Mouse (Mus musculus): ENCODE data around the gene Elfn2. TPM values are rescaled to one million over a fixed set of nuclear protein-coding genes. Genes with fewer than 3 reads are reported as not detected.

The Elfn2 gene
- polyA plus RNA-seq (2014; fragmentation: Nextera tagmentation; extraction: Ambion mirVana), result 0.18 and 0.28 TPM in 2 replicates

GRCm38 (mm10) chr15:78718290-78719250 lies at the start of gene Elfn2:
Elfn2 (minus strand) TSS chr15:78718771.
- Histone ChIP-seq H3K4me1 (ENCODE audit: control insufficient read depth, insufficient read depth, low read length) (peaks cover 5% of the 10 kb centered on the region), H3K4me2 (ENCODE audit: low read depth, low read length) (peak within 1 kb of the TSS; percentile 86), H3K27ac (replicated peaks; ENCODE audit: low read depth, low read length) (no peak within 1 kb of the TSS), H3K27me3 (replicated peaks; ENCODE audit: control insufficient read depth, insufficient read depth, low read length) (peaks cover 71% of the 10 kb centered on the region), H3K4me3 (ENCODE audit: low read depth, low read length) (peak within 1 kb of the TSS; percentile 45), H3K9ac (ENCODE audit: low read depth, low read length) (peak within 1 kb of the TSS; percentile 58), H3K36me3 (ENCODE audit: control insufficient read depth, insufficient read depth, low read length) (no peaks in the 10 kb centered on the region), H3K9me3 (ENCODE audit: control insufficient read depth, low read length) (no peaks in the 10 kb centered on the region)
- no peak for ATAC-seq (ENCODE audit: low read depth)
- 3% methylated on average over 40 of the region's 89 CpGs for WGBS
- DNase-seq (ENCODE audit: low spot score), result no peak

- DNase-seq (ENCODE audit: low spot score) (peak; percentile 72), ATAC-seq (ENCODE audit: low read depth) (peak; percentile 51)
- Histone ChIP-seq H3K36me3 (ENCODE audit: control insufficient read depth, insufficient read depth, low read length) (no peaks in the 10 kb centered on the region), H3K9me3 (ENCODE audit: control insufficient read depth, low read length) (no peaks in the 10 kb centered on the region), H3K27me3 (replicated peaks; ENCODE audit: control insufficient read depth, insufficient read depth, low read length) (no peaks in the 10 kb centered on the region), H3K27ac (replicated peaks; ENCODE audit: low read depth, low read length) (peak overlapping the region; percentile 6; the same call in 1 of the 2 replicates), H3K4me2 (ENCODE audit: low read depth, low read length) (no peak overlapping the region), H3K4me1 (ENCODE audit: control insufficient read depth, insufficient read depth, low read length) (no peaks in the 10 kb centered on the region; the same call in 1 of the 2 replicates), H3K9ac (ENCODE audit: low read depth, low read length) (no peak overlapping the region), H3K4me3 (ENCODE audit: low read depth, low read length) (no peak overlapping the region)
- 59% methylated on average over 5 of the region's 5 CpGs for WGBS
These were observed 45.1 kb upstream of the Elfn2 start for GRCm38 (mm10) chr15:78763704-78764103.

GRCm38 (mm10) chr15:78763210-78763609 lies 44.6 kb upstream of the Elfn2 start:
- WGBS, result 31% methylated on average over 7 of the region's 10 CpGs
- peak; percentile 73 for DNase-seq (ENCODE audit: low spot score)
- H3K9me3 ChIP-seq (ENCODE audit: control insufficient read depth, low read length), result no peaks in the 10 kb centered on the region

GRCm38 (mm10) chr15:78761112-78761511 lies 42.5 kb upstream of the Elfn2 start:
- Histone ChIP-seq H3K27me3 (replicated peaks; ENCODE audit: control insufficient read depth, insufficient read depth, low read length) (no peaks in the 10 kb centered on the region), H3K9ac (ENCODE audit: low read depth, low read length) (no peak overlapping the region), H3K4me1 (ENCODE audit: control insufficient read depth, insufficient read depth, low read length) (no peaks in the 10 kb centered on the region; the same call in 1 of the 2 replicates), H3K4me3 (ENCODE audit: low read depth, low read length) (no peak overlapping the region), H3K4me2 (ENCODE audit: low read depth, low read length) (no peak overlapping the region), H3K36me3 (ENCODE audit: control insufficient read depth, insufficient read depth, low read length) (no peaks in the 10 kb centered on the region), H3K27ac (replicated peaks; ENCODE audit: low read depth, low read length) (no peak overlapping the region), H3K9me3 (ENCODE audit: control insufficient read depth, low read length) (no peaks in the 10 kb centered on the region)
- WGBS, result 84% methylated on average over 13 of the region's 13 CpGs
- ATAC-seq (ENCODE audit: low read depth) (no peak), DNase-seq (ENCODE audit: low spot score) (no peak)

More at GRCm38 (mm10) chr15:78763210-78763609, 44.6 kb upstream of the Elfn2 start:
- peak overlapping the region; percentile 6; the same call in 1 of the 2 replicates for H3K27ac ChIP-seq (replicated peaks; ENCODE audit: low read depth, low read length)
- H3K4me3 ChIP-seq (ENCODE audit: low read depth, low read length), result no peak overlapping the region
- H3K9ac ChIP-seq (ENCODE audit: low read depth, low read length), result no peak overlapping the region
- no peak overlapping the region for H3K4me2 ChIP-seq (ENCODE audit: low read depth, low read length)
- H3K4me1 ChIP-seq (ENCODE audit: control insufficient read depth, insufficient read depth, low read length), result no peaks in the 10 kb centered on the region; the same call in 1 of the 2 replicates
- no peaks in the 10 kb centered on the region for H3K36me3 ChIP-seq (ENCODE audit: control insufficient read depth, insufficient read depth, low read length)
- no peaks in the 10 kb centered on the region for H3K27me3 ChIP-seq (replicated peaks; ENCODE audit: control insufficient read depth, insufficient read depth, low read length)
- peak; percentile 67 for ATAC-seq (ENCODE audit: low read depth)

GRCm38 (mm10) chr15:78758132-78758531 lies 39.6 kb upstream of the Elfn2 start:
- Histone ChIP-seq H3K36me3 (ENCODE audit: control insufficient read depth, insufficient read depth, low read length) (no peaks in the 10 kb centered on the region), H3K4me2 (ENCODE audit: low read depth, low read length) (no peak overlapping the region), H3K9me3 (ENCODE audit: control insufficient read depth, low read length) (no peaks in the 10 kb centered on the region), H3K27ac (replicated peaks; ENCODE audit: low read depth, low read length) (no peak overlapping the region), H3K9ac (ENCODE audit: low read depth, low read length) (no peak overlapping the region), H3K4me1 (ENCODE audit: control insufficient read depth, insufficient read depth, low read length) (no peaks in the 10 kb centered on the region), H3K27me3 (replicated peaks; ENCODE audit: control insufficient read depth, insufficient read depth, low read length) (no peaks in the 10 kb centered on the region), H3K4me3 (ENCODE audit: low read depth, low read length) (no peak overlapping the region)
- DNase-seq (ENCODE audit: low spot score), result no peak
- 91% methylated on average over 6 of the region's 6 CpGs for WGBS
- ATAC-seq (ENCODE audit: low read depth), result no peak

- H3K9me3 ChIP-seq (ENCODE audit: control insufficient read depth, low read length), result no peaks in the 10 kb centered on the region
- no peak overlapping the region for H3K9ac ChIP-seq (ENCODE audit: low read depth, low read length)
- no peaks in the 10 kb centered on the region for H3K4me1 ChIP-seq (ENCODE audit: control insufficient read depth, insufficient read depth, low read length)
- no peak overlapping the region for H3K4me2 ChIP-seq (ENCODE audit: low read depth, low read length)
- ATAC-seq (ENCODE audit: low read depth) (no peak), DNase-seq (ENCODE audit: low spot score) (no peak)
- WGBS, result 81% methylated on average over 12 of the region's 12 CpGs
- H3K27ac ChIP-seq (replicated peaks; ENCODE audit: low read depth, low read length), result no peak overlapping the region
- H3K36me3 ChIP-seq (ENCODE audit: control insufficient read depth, insufficient read depth, low read length), result no peaks in the 10 kb centered on the region
- H3K27me3 ChIP-seq (replicated peaks; ENCODE audit: control insufficient read depth, insufficient read depth, low read length), result no peaks in the 10 kb centered on the region
- no peak overlapping the region for H3K4me3 ChIP-seq (ENCODE audit: low read depth, low read length)
These were observed 37.6 kb upstream of the Elfn2 start for GRCm38 (mm10) chr15:78755966-78756725.

- WGBS, result 68% methylated on average over 3 of the region's 3 CpGs
- Histone ChIP-seq H3K27me3 (replicated peaks; ENCODE audit: control insufficient read depth, insufficient read depth, low read length) (no peaks in the 10 kb centered on the region), H3K9me3 (ENCODE audit: control insufficient read depth, low read length) (no peaks in the 10 kb centered on the region), H3K36me3 (ENCODE audit: control insufficient read depth, insufficient read depth, low read length) (no peaks in the 10 kb centered on the region), H3K4me1 (ENCODE audit: control insufficient read depth, insufficient read depth, low read length) (no peaks in the 10 kb centered on the region), H3K4me2 (ENCODE audit: low read depth, low read length) (no peak overlapping the region), H3K9ac (ENCODE audit: low read depth, low read length) (no peak overlapping the region), H3K27ac (replicated peaks; ENCODE audit: low read depth, low read length) (no peak overlapping the region), H3K4me3 (ENCODE audit: low read depth, low read length) (no peak overlapping the region)
- no peak for ATAC-seq (ENCODE audit: low read depth)
- no peak for DNase-seq (ENCODE audit: low spot score)
These were observed 36.7 kb upstream of the Elfn2 start for GRCm38 (mm10) chr15:78755226-78755625.

- no peaks in the 10 kb centered on the region for H3K36me3 ChIP-seq (ENCODE audit: control insufficient read depth, insufficient read depth, low read length)
- no peaks in the 10 kb centered on the region for H3K9me3 ChIP-seq (ENCODE audit: control insufficient read depth, low read length)
- H3K4me2 ChIP-seq (ENCODE audit: low read depth, low read length), result no peak overlapping the region
- no peak overlapping the region for H3K4me3 ChIP-seq (ENCODE audit: low read depth, low read length)
- DNase-seq (ENCODE audit: low spot score) (no peak), ATAC-seq (ENCODE audit: low read depth) (no peak)
- H3K27ac ChIP-seq (replicated peaks; ENCODE audit: low read depth, low read length), result no peak overlapping the region
- WGBS, result 70% methylated on average over 5 of the region's 5 CpGs
- H3K9ac ChIP-seq (ENCODE audit: low read depth, low read length), result no peak overlapping the region
- H3K4me1 ChIP-seq (ENCODE audit: control insufficient read depth, insufficient read depth, low read length), result no peaks in the 10 kb centered on the region
- H3K27me3 ChIP-seq (replicated peaks; ENCODE audit: control insufficient read depth, insufficient read depth, low read length), result no peaks in the 10 kb centered on the region
These were observed 35.6 kb upstream of the Elfn2 start for GRCm38 (mm10) chr15:78754144-78754543.
